Mouse (Mus musculus): ENCODE data around the gene Fam71e2.

DNA sequence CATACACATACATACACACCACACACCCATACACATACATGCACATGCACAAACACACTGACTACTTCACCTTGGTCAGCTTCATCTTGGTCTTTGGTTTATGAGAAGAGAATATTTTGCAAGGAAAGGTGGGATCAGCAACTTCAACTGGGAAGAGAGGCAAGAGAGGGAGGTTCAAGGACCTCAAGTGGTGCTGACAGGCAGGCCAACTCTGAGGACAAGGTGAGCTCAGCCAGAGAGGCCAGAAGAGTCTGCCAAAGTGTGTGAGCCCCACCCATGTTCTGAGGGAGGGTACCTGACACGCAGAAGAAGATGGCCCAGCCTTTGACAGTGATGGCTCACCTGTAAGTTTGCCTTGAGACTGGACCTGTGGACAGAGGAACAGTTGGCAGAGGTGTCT lies 11.4 kb downstream of the Fam71e2 start:
- TF ChIP-seq CTCF (IDR thresholded peaks at IDR 0.05; ENCODE audit: low read depth, low read length) = no peak
- no peak for TF ChIP-seq TAL1 (conservative IDR thresholded peaks at IDR 0.05; ENCODE audit: low read depth, low read length)
- no peak for TF ChIP-seq POLR2AphosphoS5 (IDR thresholded peaks at IDR 0.05; ENCODE audit: insufficient replicate concordance, low read depth, low read length)
- TF ChIP-seq GATA1 (IDR thresholded peaks at IDR 0.05; ENCODE audit: borderline replicate concordance, low read length) = no peak
